Mouse (Mus musculus) heart, postnatal 0 days (tissue): ENCODE data around the gene Pola1.

Source experiments
- CTCF ChIP-seq: IDR thresholded peaks from 2 replicates; pipeline ENCODE4 v1.5.1; 2016; ENCODE audit warnings: antibody characterized with exemption, control low read depth, low read depth
- EP300 ChIP-seq: IDR thresholded peaks from 2 replicates; pipeline ENCODE4 v1.6.1; 2016; ENCODE audit warnings: antibody characterized with exemption, low read depth

DNA sequence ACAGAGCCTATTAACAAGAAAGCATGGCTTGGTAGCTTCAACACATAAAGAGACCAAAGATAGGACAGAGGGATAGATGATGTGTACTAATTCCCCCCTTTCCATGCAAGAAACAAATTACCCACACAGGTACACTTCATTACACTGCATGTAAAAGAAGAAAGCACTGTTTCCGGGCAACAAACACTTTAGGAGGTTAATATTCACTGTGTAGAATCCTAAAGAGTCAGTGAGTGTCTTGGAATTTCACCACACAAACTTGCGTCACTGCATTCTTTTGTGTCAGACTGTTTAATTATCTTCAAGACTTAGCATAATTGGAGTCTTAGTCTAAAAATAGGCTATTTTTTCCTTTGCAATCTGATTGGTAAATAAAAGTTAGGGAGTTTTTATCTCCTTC is 92.2 kb downstream of the Pola1 start:
- TF ChIP-seq CTCF (no peak), EP300 (no peak)
